10 mouse cellular contexts compared by ENCODE assay signal in genomic region chr3:94616717-94617116, GRCm38 (mm10). TPM values are rescaled to one million over a fixed set of nuclear protein-coding genes. Genes with fewer than 3 reads are reported as not detected.
A peak's percentile ranks its signal among the peaks of the same experiment; 100 is the strongest.
DNase-seq lines count a peak whose midpoint lies in the region; ATAC-seq and TF ChIP-seq lines count a peak whose summit lies in the region.
"Had no signal": no experiment of that assay in that cellular context is flagged by ENCODE, and none has a peak within 500 bp of the region (broad histone marks: within the 10 kb centered on the region; RNA-seq: fewer than 3 reads in every experiment).

No protein-coding gene starts in this region.

- no peak for TF ChIP-seq EP300 in liver, postnatal 0 days (IDR thresholded peaks at IDR 0.05; ENCODE audit: low read depth)

- TF ChIP-seq CTCF in liver, postnatal 0 days (IDR thresholded peaks at IDR 0.05; ENCODE audit: low read depth): peak; percentile 85

- no peak overlapping the region for H3K9ac ChIP-seq in midbrain, embryonic 14.5 days (replicated peaks; ENCODE audit: low read length)
- no peak overlapping the region for H3K9ac ChIP-seq in midbrain, embryonic 13.5 days (replicated peaks)
- no peak overlapping the region for H3K9ac ChIP-seq in liver, postnatal 0 days (replicated peaks)
- H3K9ac ChIP-seq: hindbrain, embryonic 15.5 days had no signal

- no peaks in the 10 kb centered on the region for H3K4me1 ChIP-seq in midbrain, embryonic 14.5 days (ENCODE audit: control insufficient read depth, insufficient read depth, low read length)
- H3K4me1 ChIP-seq in midbrain, embryonic 13.5 days (replicated peaks): no peaks in the 10 kb centered on the region
- H3K4me1 ChIP-seq in liver, postnatal 0 days (ENCODE audit: insufficient read depth): no peaks in the 10 kb centered on the region
- H3K4me1 ChIP-seq: hindbrain, embryonic 15.5 days had no signal

- H3K4me2 ChIP-seq in midbrain, embryonic 14.5 days (ENCODE audit: low read length): no peak overlapping the region
- H3K4me2 ChIP-seq in midbrain, embryonic 13.5 days (replicated peaks): no peak overlapping the region
- H3K4me2 ChIP-seq in liver, postnatal 0 days (ENCODE audit: low read depth, low read length): no peak overlapping the region
- H3K4me2 ChIP-seq: hindbrain, embryonic 15.5 days had no signal

- no peak overlapping the region for H3K4me3 ChIP-seq in midbrain, embryonic 14.5 days (replicated peaks; ENCODE audit: low read depth, low read length)
- H3K4me3 ChIP-seq in midbrain, embryonic 13.5 days (replicated peaks): no peak overlapping the region
- no peak overlapping the region for H3K4me3 ChIP-seq in liver, postnatal 0 days (ENCODE audit: low read depth, low read length)
- H3K4me3 ChIP-seq: hindbrain, embryonic 15.5 days had no signal

- H3K36me3 ChIP-seq in midbrain, embryonic 14.5 days (ENCODE audit: control insufficient read depth, insufficient read depth, low read length): no peaks in the 10 kb centered on the region
- H3K36me3 ChIP-seq in midbrain, embryonic 13.5 days: no peaks in the 10 kb centered on the region
- H3K36me3 ChIP-seq in liver, postnatal 0 days (replicated peaks; ENCODE audit: insufficient read depth, low read length): peaks cover 11% of the 10 kb centered on the region
- H3K36me3 ChIP-seq: hindbrain, embryonic 15.5 days had no signal

- H3K27me3 ChIP-seq in midbrain, embryonic 14.5 days (ENCODE audit: control insufficient read depth, insufficient read depth, low read length): no peaks in the 10 kb centered on the region
- no peaks in the 10 kb centered on the region for H3K27me3 ChIP-seq in midbrain, embryonic 13.5 days
- no peaks in the 10 kb centered on the region for H3K27me3 ChIP-seq in liver, postnatal 0 days (ENCODE audit: insufficient read depth, low read length)
- H3K27me3 ChIP-seq: hindbrain, embryonic 15.5 days had no signal

- H3K9me3 ChIP-seq in midbrain, embryonic 14.5 days (ENCODE audit: control insufficient read depth, low read length): no peaks in the 10 kb centered on the region
- H3K9me3 ChIP-seq in midbrain, embryonic 13.5 days: no peaks in the 10 kb centered on the region
- no peaks in the 10 kb centered on the region for H3K9me3 ChIP-seq in liver, postnatal 0 days (ENCODE audit: low read length)
- H3K9me3 ChIP-seq: hindbrain, embryonic 15.5 days had no signal

- no peak for ATAC-seq in midbrain, embryonic 14.5 days (ENCODE audit: low FRiP score, low TSS enrichment)
- ATAC-seq in midbrain, embryonic 13.5 days: no peak
- no peak for ATAC-seq in liver, postnatal 0 days

- 72% methylated on average over 4 of the region's 4 CpGs for WGBS in midbrain, embryonic 14.5 days
- 78% methylated on average over 4 of the region's 4 CpGs for WGBS in midbrain, embryonic 13.5 days
- 57% methylated on average over 4 of the region's 4 CpGs for WGBS in liver, postnatal 0 days (ENCODE audit: insufficient replicate concordance)

- peak; percentile 33 to 61 for DNase-seq in adrenal gland, adult 18-20 months (ENCODE audit: low spot score in 2 of 2)
- no peak for DNase-seq in adrenal gland, adult 8-10 months
- DNase-seq in midbrain, embryonic 14.5 days: peak; percentile 56
- peak; percentile 59 for DNase-seq in c-Kit-negative CD71-positive TER-119-positive erythroid progenitor cells, embryonic 14.5 days (ENCODE audit: low read depth, low spot score)
- DNase-seq in gastrocnemius, postnatal 14 days: peak; percentile 16
- DNase-seq in liver, postnatal 0 days: peak; percentile 52
- peak; percentile 44 for DNase-seq in testis, postnatal 10 days (ENCODE audit: low spot score)

- intact Hi-C loops in gastrocnemius, postnatal 14 days (cut with DNase I; ENCODE audit: low total_unique reads): no loop called here

- H3K27ac ChIP-seq in midbrain, embryonic 14.5 days (replicated peaks; ENCODE audit: low read depth, low read length): no peak overlapping the region
- H3K27ac ChIP-seq in midbrain, embryonic 13.5 days: no peak overlapping the region
- no peak overlapping the region for H3K27ac ChIP-seq in liver, postnatal 0 days (ENCODE audit: low read depth)
- H3K27ac ChIP-seq: hindbrain, embryonic 15.5 days had no signal

RNA-seq across cellular contexts. Expression of gene Gm10972, which starts 26.2 kb away (rescaled TPM):
- total RNA-seq in adrenal gland, adult 18-20 months (2021): not detected
- not detected for total RNA-seq in adrenal gland, adult 8-10 months (2022)
- polyA plus RNA-seq in midbrain, embryonic 14.5 days (2014; fragmentation: Nextera tagmentation; extraction: Ambion mirVana): not detected in 2 replicates
- not detected in 2 replicates for polyA plus RNA-seq in midbrain, embryonic 13.5 days (2015; fragmentation: Nextera tagmentation; extraction: Ambion mirVana)
- total RNA-seq in gastrocnemius, postnatal 14 days (2021): not detected
- not detected in 2 replicates for polyA plus RNA-seq in liver, postnatal 0 days (2015; fragmentation: Nextera tagmentation; extraction: Ambion mirVana)
- polyA plus RNA-seq: hindbrain, embryonic 15.5 days; neural tube, embryonic 11.5 days had no signal

RNA-seq across cellular contexts. Expression of gene Snx27, which starts 34.2 kb away (rescaled TPM):
- total RNA-seq in adrenal gland, adult 18-20 months (2021): 10 to 100 TPM; 43.7 to 49.9 TPM
- 10 to 100 TPM; 47.4 to 56.8 (median 54.8) TPM for total RNA-seq in adrenal gland, adult 8-10 months (2022)
- polyA plus RNA-seq in midbrain, embryonic 14.5 days (2014; fragmentation: Nextera tagmentation; extraction: Ambion mirVana): 66.8 and 71.0 TPM in 2 replicates
- polyA plus RNA-seq in midbrain, embryonic 13.5 days (2015; fragmentation: Nextera tagmentation; extraction: Ambion mirVana): 69.7 and 75.5 TPM in 2 replicates
- total RNA-seq in gastrocnemius, postnatal 14 days (2021): 10 to 100 TPM; 23.8 to 25.1 TPM
- 9.9 and 10.1 TPM in 2 replicates for polyA plus RNA-seq in liver, postnatal 0 days (2015; fragmentation: Nextera tagmentation; extraction: Ambion mirVana)

RNA-seq across cellular contexts. Expression of gene Tuft1, which starts 42.0 kb away (rescaled TPM):
- total RNA-seq in adrenal gland, adult 18-20 months (2021): 10 to 100 TPM in 1 of 2 experiments, 1 to 10 TPM in 1; 7.3 to 13.5 TPM
- total RNA-seq in adrenal gland, adult 8-10 months (2022): 10 to 100 TPM; 14.5 to 18.2 (median 16.9) TPM
- polyA plus RNA-seq in midbrain, embryonic 14.5 days (2014; fragmentation: Nextera tagmentation; extraction: Ambion mirVana): 5.2 and 5.6 TPM in 2 replicates
- polyA plus RNA-seq in midbrain, embryonic 13.5 days (2015; fragmentation: Nextera tagmentation; extraction: Ambion mirVana): 3.6 and 3.7 TPM in 2 replicates
- total RNA-seq in gastrocnemius, postnatal 14 days (2021): 1 to 10 TPM in 1 of 2 experiments, under 1 TPM in 1; 0.98 to 1.4 TPM
- 7.5 and 8.1 TPM in 2 replicates for polyA plus RNA-seq in liver, postnatal 0 days (2015; fragmentation: Nextera tagmentation; extraction: Ambion mirVana)
